Mouse (Mus musculus): ENCODE measurements around the gene Dynll1.

DNA sequence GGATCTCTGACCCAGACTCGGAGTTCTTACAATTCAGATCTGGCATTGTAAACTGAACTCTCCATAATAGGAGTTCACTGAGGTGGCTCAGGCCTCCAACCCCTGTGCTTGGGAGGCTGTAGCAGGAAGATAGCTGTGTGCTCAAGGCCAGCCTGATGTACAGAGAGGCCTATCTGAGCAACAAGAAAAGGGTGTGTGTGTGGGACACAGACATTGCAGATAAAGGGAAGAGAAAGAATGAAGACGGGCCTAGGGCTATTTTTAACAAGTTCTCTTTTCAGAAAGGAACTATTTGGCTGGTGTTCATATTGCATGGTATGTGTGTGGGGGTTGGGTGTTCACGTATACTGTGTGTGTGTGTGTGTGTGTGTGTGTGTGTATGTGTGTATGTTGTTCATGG is 32.8 kb upstream of the Dynll1 start:
- TF ChIP-seq POLR2A (IDR thresholded peaks at IDR 0.05; ENCODE audit: borderline replicate concordance, insufficient read depth, low read length) (no peak), CTCF (IDR thresholded peaks at IDR 0.05; ENCODE audit: borderline replicate concordance, insufficient read depth, low read depth, low read length) (no peak)

Data from cerebellum, adult 2 months (tissue).